Mouse (Mus musculus) embryonic fibroblast, embryonic 13.5 days (primary cell): ENCODE measurements around the gene Tirap. TPM values are rescaled to one million over a fixed set of nuclear protein-coding genes. Genes with fewer than 3 reads are reported as not detected.
A peak's percentile ranks its signal among the peaks of the same experiment; 100 is the strongest.

ENCODE experiments used
- H3K27ac ChIP-seq: 2 replicates; pipeline ENCODE4 v1.5.1; 2012; ENCODE audit warnings: low read length, control low read depth, inconsistent platforms; ENCODE audit not compliant: insufficient read depth
- H3K4me1 ChIP-seq: 2 replicates; pipeline ENCODE4 v1.6.1; 2011; ENCODE audit warnings: low read length; ENCODE audit not compliant: control insufficient read depth, insufficient read depth
- H3K4me3 ChIP-seq: 2 replicates; pipeline ENCODE4 v1.5.1; 2011; ENCODE audit warnings: mild to moderate bottlenecking, control low read depth, low read length; ENCODE audit not compliant: insufficient read depth
- CTCF ChIP-seq: IDR thresholded peaks from 2 replicates; pipeline ENCODE4 v1.5.1; 2011; ENCODE audit warnings: mild to moderate bottlenecking, control low read depth, low read length, moderate library complexity, borderline replicate concordance; ENCODE audit not compliant: insufficient read depth
- POLR2A ChIP-seq: IDR thresholded peaks from 2 replicates; pipeline ENCODE4 v1.6.1; 2011; ENCODE audit warnings: low read depth, mild to moderate bottlenecking, control low read depth, low read length, moderate library complexity
- polyA plus RNA-seq: library from polyadenylated mRNA; stranded (reverse); fragments of >200 nt; gene quantifications from 2 replicates; pipeline ENCODE4 v1.2.4, GENCODE M21; 2011; ENCODE audit warnings: low read depth; ENCODE audit not compliant: missing spikeins, insufficient read length

Gene Tirap
- polyA plus RNA-seq, 1 experiment: 17.2 TPM

GRCm38 (mm10) chr9:35211573-35212511, 11.8 kb upstream of the Tirap start:
- H3K27ac ChIP-seq: no peak overlapping the region
- H3K4me1 ChIP-seq: no peaks in the 10 kb centered on the region
- TF ChIP-seq POLR2A (no peak; the same call in 1 of the 2 replicates), CTCF (no peak)
- peak overlapping the region; percentile 90 for H3K4me3 ChIP-seq

- TF ChIP-seq CTCF: no peak
- TF ChIP-seq POLR2A: peak; percentile 93
- H3K4me3 ChIP-seq: peak within 1 kb of the TSS; percentile 90
- no peaks in the 10 kb centered on the region for H3K4me1 ChIP-seq
- H3K27ac ChIP-seq: peak within 1 kb of the TSS; percentile 62
Observed at GRCm38 (mm10) chr9:35210542-35211474, 10.7 kb upstream of the Tirap start, which contains the start of gene Foxred1. Foxred1 (minus strand) TSS chr9:35211055.

- 0 out of 2 replicates have a peak, but pooled peaks cover 3% of the 10 kb centered on the region for H3K4me1 ChIP-seq
- TF ChIP-seq CTCF (no peak), POLR2A (no peak)
- no peak overlapping the region for H3K4me3 ChIP-seq
- H3K27ac ChIP-seq: no peak overlapping the region
Observed at GRCm38 (mm10) chr9:35204421-35204820, 4.3 kb upstream of the Tirap start.

- Histone ChIP-seq H3K27ac (no peak overlapping the region), H3K4me1 (0 out of 2 replicates have a peak, but pooled peaks cover 3% of the 10 kb centered on the region), H3K4me3 (no peak overlapping the region)
- TF ChIP-seq POLR2A (no peak), CTCF (no peak)
Observed at GRCm38 (mm10) chr9:35203536-35203935, 3.4 kb upstream of the Tirap start.

- 0 out of 2 replicates have a peak, but pooled peaks cover 3% of the 10 kb centered on the region for H3K4me1 ChIP-seq
- TF ChIP-seq POLR2A (no peak), CTCF (no peak)
- peak overlapping the region; percentile 54; the same call in 1 of the 2 replicates for H3K4me3 ChIP-seq
- no peak overlapping the region for H3K27ac ChIP-seq
Observed at GRCm38 (mm10) chr9:35200529-35201060, 504 bp upstream of the Tirap start.

GRCm38 (mm10) chr9:35198945-35199771, 933 bp downstream of the Tirap start:
- TF ChIP-seq POLR2A (no peak), CTCF (no peak)
- H3K27ac ChIP-seq: peak overlapping the region; percentile 5; the same call in 1 of the 2 replicates
- 0 out of 2 replicates have a peak, but pooled peaks cover 3% of the 10 kb centered on the region for H3K4me1 ChIP-seq
- peak overlapping the region; percentile 90 for H3K4me3 ChIP-seq

GRCm38 (mm10) chr9:35198351-35198750, 1.7 kb downstream of the Tirap start:
- no peak overlapping the region for H3K4me3 ChIP-seq
- no peak for TF ChIP-seq CTCF
- TF ChIP-seq POLR2A: no peak
- H3K27ac ChIP-seq: no peak overlapping the region
- 0 out of 2 replicates have a peak, but pooled peaks cover 3% of the 10 kb centered on the region for H3K4me1 ChIP-seq

- H3K4me3 ChIP-seq: no peak overlapping the region
Observed at GRCm38 (mm10) chr9:35197625-35198024, 2.5 kb downstream of the Tirap start.

More at GRCm38 (mm10) chr9:35197625-35198024, 2.5 kb downstream of the Tirap start:
- Histone ChIP-seq H3K4me1 (0 out of 2 replicates have a peak, but pooled peaks cover 3% of the 10 kb centered on the region), H3K27ac (no peak overlapping the region)
- TF ChIP-seq CTCF (no peak), POLR2A (no peak)
